Mouse (Mus musculus): ENCODE results near the gene Ltbp3. TPM values are rescaled to one million over a fixed set of nuclear protein-coding genes. Genes with fewer than 3 reads are reported as not detected.

Ltbp3 gene
- polyA plus RNA-seq, 2 experiments = 99.8 to 341 TPM

- no peaks in the 10 kb centered on the region for H3K9me3 ChIP-seq (ENCODE audit: control insufficient read depth, low read length)
- no peak for DNase-seq (ENCODE audit: low spot score)
- H3K27me3 ChIP-seq (ENCODE audit: control insufficient read depth, insufficient read depth, low read length) = no peaks in the 10 kb centered on the region
- H3K9ac ChIP-seq (ENCODE audit: low read depth, low read length, severe bottlenecking) = no peak overlapping the region
- peaks cover 77% of the 10 kb centered on the region for H3K36me3 ChIP-seq (ENCODE audit: control insufficient read depth, insufficient read depth, low read length)
- WGBS = 77% methylated on average over 6 of the region's 6 CpGs
- no peak for TF ChIP-seq POLR2A (IDR thresholded peaks at IDR 0.05; ENCODE audit: borderline replicate concordance, extremely low read depth, insufficient read depth, insufficient read length)
- no peak overlapping the region for H3K4me3 ChIP-seq (replicated peaks; ENCODE audit: low read length)
- no peak for ATAC-seq (ENCODE audit: low FRiP score, low read depth)
- H3K27ac ChIP-seq (replicated peaks; ENCODE audit: low read depth, low read length) = no peak overlapping the region
- H3K4me2 ChIP-seq (replicated peaks; ENCODE audit: low read depth, low read length, severe bottlenecking) = no peak overlapping the region
- H3K4me1 ChIP-seq (ENCODE audit: control insufficient read depth, insufficient read depth, low read length) = peaks cover 26% of the 10 kb centered on the region
These were observed 46.9 kb upstream of the Ltbp3 start for GRCm38 (mm10) chr19:5693801-5694200.

- no peaks in the 10 kb centered on the region for H3K27me3 ChIP-seq (ENCODE audit: control insufficient read depth, insufficient read depth, low read length)
- DNase-seq (ENCODE audit: low spot score) (no peak), ATAC-seq (ENCODE audit: low FRiP score, low read depth) (no peak; the same call in 1 of the 2 replicates)
- H3K4me3 ChIP-seq (replicated peaks; ENCODE audit: low read length) = no peak overlapping the region
- H3K4me2 ChIP-seq (replicated peaks; ENCODE audit: low read depth, low read length, severe bottlenecking) = no peak overlapping the region
- 16% methylated on average over 41 of the region's 41 CpGs for WGBS
- TF ChIP-seq POLR2A (IDR thresholded peaks at IDR 0.05; ENCODE audit: borderline replicate concordance, extremely low read depth, insufficient read depth, insufficient read length) = no peak
- no peaks in the 10 kb centered on the region for H3K9me3 ChIP-seq (ENCODE audit: control insufficient read depth, low read length)
- H3K36me3 ChIP-seq (ENCODE audit: control insufficient read depth, insufficient read depth, low read length) = peaks cover 94% of the 10 kb centered on the region
- H3K27ac ChIP-seq (replicated peaks; ENCODE audit: low read depth, low read length) = no peak overlapping the region
- no peak overlapping the region for H3K9ac ChIP-seq (ENCODE audit: low read depth, low read length, severe bottlenecking)
- peaks cover 17% of the 10 kb centered on the region for H3K4me1 ChIP-seq (ENCODE audit: control insufficient read depth, insufficient read depth, low read length)
These were observed 44.7 kb upstream of the Ltbp3 start for GRCm38 (mm10) chr19:5695849-5696462.

- 66% methylated on average over 17 of the region's 17 CpGs for WGBS
- no peak within 1 kb of the TSS for H3K4me2 ChIP-seq (replicated peaks; ENCODE audit: low read depth, low read length, severe bottlenecking)
- no peak within 1 kb of the TSS for H3K9ac ChIP-seq (ENCODE audit: low read depth, low read length, severe bottlenecking)
- peak; percentile 12 for ATAC-seq (ENCODE audit: low FRiP score, low read depth)
- no peaks in the 10 kb centered on the region for H3K9me3 ChIP-seq (ENCODE audit: control insufficient read depth, low read length)
- peaks cover 9% of the 10 kb centered on the region; the same call in 1 of the 2 replicates for H3K4me1 ChIP-seq (ENCODE audit: control insufficient read depth, insufficient read depth, low read length)
- H3K36me3 ChIP-seq (ENCODE audit: control insufficient read depth, insufficient read depth, low read length) = peaks cover 75% of the 10 kb centered on the region
- no peaks in the 10 kb centered on the region for H3K27me3 ChIP-seq (ENCODE audit: control insufficient read depth, insufficient read depth, low read length)
- TF ChIP-seq POLR2A (IDR thresholded peaks at IDR 0.05; ENCODE audit: borderline replicate concordance, extremely low read depth, insufficient read depth, insufficient read length) = no peak
- H3K4me3 ChIP-seq (replicated peaks; ENCODE audit: low read length) = no peak within 1 kb of the TSS
- peak within 1 kb of the TSS; percentile 45 for H3K27ac ChIP-seq (replicated peaks; ENCODE audit: low read depth, low read length)
- DNase-seq (ENCODE audit: low spot score) = no peak
These were observed 36.4 kb upstream of the Ltbp3 start, which contains the start of gene Kcnk7 for GRCm38 (mm10) chr19:5704163-5704800. TSS of gene Kcnk7 (plus strand) at chr19:5704367.

GRCm38 (mm10) chr19:5704801-5705571 lies 35.7 kb upstream of the Ltbp3 start:
- ATAC-seq (ENCODE audit: low FRiP score, low read depth) (peak; percentile 54), DNase-seq (ENCODE audit: low spot score) (peak; percentile 60)
- H3K9me3 ChIP-seq (ENCODE audit: control insufficient read depth, low read length) = no peaks in the 10 kb centered on the region
- H3K9ac ChIP-seq (ENCODE audit: low read depth, low read length, severe bottlenecking) = no peak overlapping the region
- 35% methylated on average over 10 of the region's 10 CpGs for WGBS
- no peak for TF ChIP-seq POLR2A (IDR thresholded peaks at IDR 0.05; ENCODE audit: borderline replicate concordance, extremely low read depth, insufficient read depth, insufficient read length)
- H3K27me3 ChIP-seq (ENCODE audit: control insufficient read depth, insufficient read depth, low read length) = no peaks in the 10 kb centered on the region
- H3K4me1 ChIP-seq (ENCODE audit: control insufficient read depth, insufficient read depth, low read length) = peaks cover 9% of the 10 kb centered on the region; the same call in 1 of the 2 replicates
- peaks cover 71% of the 10 kb centered on the region for H3K36me3 ChIP-seq (ENCODE audit: control insufficient read depth, insufficient read depth, low read length)
- no peak overlapping the region for H3K4me3 ChIP-seq (replicated peaks; ENCODE audit: low read length)
- H3K27ac ChIP-seq (replicated peaks; ENCODE audit: low read depth, low read length) = peak overlapping the region; percentile 45
- H3K4me2 ChIP-seq (replicated peaks; ENCODE audit: low read depth, low read length, severe bottlenecking) = no peak overlapping the region

GRCm38 (mm10) chr19:5710068-5710467 lies 30.6 kb upstream of the Ltbp3 start:
- H3K36me3 ChIP-seq (ENCODE audit: control insufficient read depth, insufficient read depth, low read length) = peaks cover 68% of the 10 kb centered on the region
- H3K9me3 ChIP-seq (ENCODE audit: control insufficient read depth, low read length) = no peaks in the 10 kb centered on the region
- H3K9ac ChIP-seq (ENCODE audit: low read depth, low read length, severe bottlenecking) = no peak overlapping the region
- 94% methylated on average over 6 of the region's 6 CpGs for WGBS
- TF ChIP-seq POLR2A (IDR thresholded peaks at IDR 0.05; ENCODE audit: borderline replicate concordance, extremely low read depth, insufficient read depth, insufficient read length) = no peak
- H3K27me3 ChIP-seq (ENCODE audit: control insufficient read depth, insufficient read depth, low read length) = no peaks in the 10 kb centered on the region
- H3K4me3 ChIP-seq (replicated peaks; ENCODE audit: low read length) = no peak overlapping the region
- ATAC-seq (ENCODE audit: low FRiP score, low read depth) (no peak), DNase-seq (ENCODE audit: low spot score) (no peak)
- H3K4me1 ChIP-seq (ENCODE audit: control insufficient read depth, insufficient read depth, low read length) = peaks cover 13% of the 10 kb centered on the region
- H3K27ac ChIP-seq (replicated peaks; ENCODE audit: low read depth, low read length) = no peak overlapping the region
- no peak overlapping the region for H3K4me2 ChIP-seq (replicated peaks; ENCODE audit: low read depth, low read length, severe bottlenecking)
